Mouse (Mus musculus) CD8-positive naive resting alpha-beta T cell, adult 2 months (primary cell): ENCODE measurements around the gene Stmnd1.
"Not testable (repeated sequence)": the region's sequence is repeated elsewhere in the genome, so short reads cannot be mapped to it uniquely, and the experiment has no call there.

Experiments used
- DNase-seq, 2 experiments: peaks; one replicate each; pipeline ENCODE4 v3.0.0; 2022; ENCODE audit warnings: low read depth in 2 of 2, low spot score in 2 of 2

The Stmnd1 gene

GRCm38 (mm10) chr13:46273453-46274110 lies at the start of gene Stmnd1:
Gene Stmnd1 (plus strand): TSS chr13:46273721.
- DNase-seq: no peak

GRCm38 (mm10) chr13:46226956-46227355 lies 46.6 kb upstream of the Stmnd1 start:
- no peak for DNase-seq

- no peak for DNase-seq
Measured at GRCm38 (mm10) chr13:46227486-46227885, 46.0 kb upstream of the Stmnd1 start.

- not testable (repeated sequence) for DNase-seq
Measured at GRCm38 (mm10) chr13:46228750-46229149, 44.8 kb upstream of the Stmnd1 start.

GRCm38 (mm10) chr13:46231514-46232085 lies 41.9 kb upstream of the Stmnd1 start:
- DNase-seq: no peak

- DNase-seq: no peak
Measured at GRCm38 (mm10) chr13:46237723-46238349, 35.7 kb upstream of the Stmnd1 start.

- DNase-seq: no peak
Measured at GRCm38 (mm10) chr13:46238796-46239195, 34.7 kb upstream of the Stmnd1 start.

- no peak for DNase-seq
Measured at GRCm38 (mm10) chr13:46241391-46242188, 31.9 kb upstream of the Stmnd1 start.

- no peak for DNase-seq
Measured at GRCm38 (mm10) chr13:46253753-46254152, 19.8 kb upstream of the Stmnd1 start.

GRCm38 (mm10) chr13:46254171-46254570 lies 19.4 kb upstream of the Stmnd1 start:
- no peak for DNase-seq

GRCm38 (mm10) chr13:46255616-46256015 lies 17.9 kb upstream of the Stmnd1 start:
- DNase-seq: no peak

GRCm38 (mm10) chr13:46257847-46258246 lies 15.7 kb upstream of the Stmnd1 start:
- DNase-seq: no peak

- no peak for DNase-seq
Measured at GRCm38 (mm10) chr13:46259526-46259925, 14.0 kb upstream of the Stmnd1 start.

GRCm38 (mm10) chr13:46261244-46261643 lies 12.3 kb upstream of the Stmnd1 start:
- no peak for DNase-seq

GRCm38 (mm10) chr13:46267783-46268182 lies 5.7 kb upstream of the Stmnd1 start:
- no peak for DNase-seq

GRCm38 (mm10) chr13:46268341-46268740 lies 5.2 kb upstream of the Stmnd1 start:
- no peak for DNase-seq

- no peak for DNase-seq
Measured at GRCm38 (mm10) chr13:46268815-46269445, 4.6 kb upstream of the Stmnd1 start.

- DNase-seq: no peak
Measured at GRCm38 (mm10) chr13:46272811-46273452, 589 bp upstream of the Stmnd1 start.

GRCm38 (mm10) chr13:46275701-46276100 lies 2.2 kb downstream of the Stmnd1 start:
- DNase-seq: no peak

GRCm38 (mm10) chr13:46282543-46282942 lies 9.0 kb downstream of the Stmnd1 start:
- DNase-seq: no peak

- DNase-seq: no peak
Measured at GRCm38 (mm10) chr13:46287801-46288200, 14.3 kb downstream of the Stmnd1 start.
